Mouse (Mus musculus): ENCODE results near the gene Olfr237-ps1.

GRCm38 (mm10) chr6:43178129-43178528 lies 31.8 kb downstream of the Olfr237-ps1 start:
- no peak for TF ChIP-seq CTCF (IDR thresholded peaks at IDR 0.05; ENCODE audit: low read depth)
- TF ChIP-seq EP300 (optimal IDR thresholded peaks at IDR 0.05): no peak

Data from stomach, postnatal 0 days (tissue).